Mouse (Mus musculus): ENCODE data around the gene Trank1. TPM values are rescaled to one million over a fixed set of nuclear protein-coding genes. Genes with fewer than 3 reads are reported as not detected.
A peak's percentile ranks its signal among the peaks of the same experiment; 100 is the strongest.

Gene Trank1
- total RNA-seq (2012; rRNA removed) = 0.76 and 0.95 TPM in 2 replicates

- Histone ChIP-seq H3K4me1 (ENCODE audit: control insufficient read depth in 2 of 2, insufficient read depth in 2 of 2, low read length in 2 of 2, poor library complexity in 1 of 2) (peaks cover 0 to 2% of the 10 kb centered on the region in 2 experiments; a peak in 2 of 4 replicates), H3K36me3 (ENCODE audit: control insufficient read depth, insufficient read depth, low read length, poor library complexity, severe bottlenecking) (no peaks in the 10 kb centered on the region), H3K9me3 (ENCODE audit: control insufficient read depth, insufficient read depth, low read depth, low read length) (no peaks in the 10 kb centered on the region), H3K4me3 (ENCODE audit: insufficient read depth in 1 of 2, low read depth in 1 of 2, low read length in 2 of 2, poor library complexity in 1 of 2, severe bottlenecking in 1 of 2) (peak within 1 kb of the TSS; percentile 51 to 80), H3K27ac (ENCODE audit: insufficient read depth, low read depth, low read length, poor library complexity, severe bottlenecking) (no peak within 1 kb of the TSS), H3K9ac (ENCODE audit: insufficient read depth, low read depth, low read length, poor library complexity, severe bottlenecking) (peak within 1 kb of the TSS; percentile 69)
- in situ Hi-C loops (cut with MboI; ENCODE audit: low sequenced_read_pairs in 2 of 2, unreplicated experiment in 2 of 2) = no loop called here
- TF ChIP-seq ZNF384 (IDR thresholded peaks at IDR 0.05; ENCODE audit: low read depth, low read length) (no peak), ZC3H11A (IDR thresholded peaks at IDR 0.05; ENCODE audit: borderline replicate concordance, low read depth, low read length) (no peak), MAFK (IDR thresholded peaks at IDR 0.05; ENCODE audit: insufficient read depth, low read depth, low read length) (no peak), CHD2 (IDR thresholded peaks at IDR 0.05; ENCODE audit: low read depth, low read length) (no peak), HCFC1 (IDR thresholded peaks at IDR 0.05; ENCODE audit: borderline replicate concordance, insufficient read depth, low read length) (no peak)
- no peak for DNase-seq (ENCODE audit: low read depth, low spot score)
Observed at GRCm38 (mm10) chr9:111311031-111311842, at the start of gene Trank1. Trank1 (plus strand) TSS chr9:111311739.

DNA sequence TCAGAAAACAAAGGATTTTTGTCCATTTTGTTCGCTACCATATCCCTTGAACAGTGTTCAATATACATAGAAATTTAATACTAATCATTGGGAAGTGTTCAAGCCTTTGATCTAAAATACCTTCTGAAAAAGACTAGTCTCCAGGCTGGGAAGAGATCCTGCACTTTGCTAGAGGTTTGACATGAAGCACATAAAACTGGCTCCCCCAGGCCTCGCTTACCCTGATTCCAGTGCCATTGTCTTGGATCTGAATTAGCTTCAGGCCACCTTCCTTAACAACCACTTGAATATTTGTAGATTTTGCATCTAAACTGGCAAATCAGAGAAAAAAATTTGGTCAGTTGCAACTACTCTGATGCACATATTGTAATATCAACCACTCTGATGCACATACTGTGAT is 43.5 kb upstream of the Trank1 start:
- H3K36me3 ChIP-seq (ENCODE audit: control insufficient read depth, insufficient read depth, low read length, poor library complexity, severe bottlenecking) = peaks cover 9% of the 10 kb centered on the region
- H3K9me3 ChIP-seq (ENCODE audit: control insufficient read depth, insufficient read depth, low read depth, low read length) = no peaks in the 10 kb centered on the region
- H3K27ac ChIP-seq (ENCODE audit: insufficient read depth, low read depth, low read length, poor library complexity, severe bottlenecking) = no peak overlapping the region
- no peak overlapping the region for H3K9ac ChIP-seq (ENCODE audit: insufficient read depth, low read depth, low read length, poor library complexity, severe bottlenecking)
- TF ChIP-seq ZNF384 (IDR thresholded peaks at IDR 0.05; ENCODE audit: low read depth, low read length) (no peak), ZC3H11A (IDR thresholded peaks at IDR 0.05; ENCODE audit: borderline replicate concordance, low read depth, low read length) (no peak), HCFC1 (IDR thresholded peaks at IDR 0.05; ENCODE audit: borderline replicate concordance, insufficient read depth, low read length) (no peak), CHD2 (IDR thresholded peaks at IDR 0.05; ENCODE audit: low read depth, low read length) (no peak), MAFK (IDR thresholded peaks at IDR 0.05; ENCODE audit: insufficient read depth, low read depth, low read length) (no peak)
- in situ Hi-C loops (cut with MboI; ENCODE audit: low sequenced_read_pairs in 2 of 2, unreplicated experiment in 2 of 2) = no loop called here
- DNase-seq (ENCODE audit: low read depth, low spot score) = no peak
- H3K4me3 ChIP-seq (ENCODE audit: insufficient read depth in 1 of 2, low read depth in 1 of 2, low read length in 2 of 2, poor library complexity in 1 of 2, severe bottlenecking in 1 of 2) = no peak overlapping the region
- peaks cover 0 to 4% of the 10 kb centered on the region in 2 experiments; a peak in 1 of 4 replicates for H3K4me1 ChIP-seq (ENCODE audit: control insufficient read depth in 2 of 2, insufficient read depth in 2 of 2, low read length in 2 of 2, poor library complexity in 1 of 2)

DNA sequence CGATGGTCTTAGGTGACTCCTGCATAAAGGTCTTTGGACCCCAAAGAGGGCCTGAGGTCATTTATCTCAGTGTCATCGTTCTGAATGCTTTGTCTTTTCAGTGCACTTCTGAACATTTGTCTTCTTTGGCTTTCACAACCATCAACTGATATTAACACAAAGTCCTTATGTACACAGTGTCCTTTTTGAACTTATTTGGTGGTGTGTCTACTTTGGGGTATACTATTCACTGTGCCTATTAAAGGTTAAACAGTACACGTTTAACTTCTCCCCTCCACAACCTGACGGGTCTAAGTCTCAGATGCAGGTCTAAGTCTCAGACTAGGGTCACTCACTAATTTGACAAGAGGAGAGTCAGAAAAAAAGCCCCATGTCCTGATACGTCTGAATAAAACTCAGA is 40.9 kb upstream of the Trank1 start:
- Histone ChIP-seq H3K9ac (ENCODE audit: insufficient read depth, low read depth, low read length, poor library complexity, severe bottlenecking) (peak overlapping the region; percentile 88), H3K4me1 (ENCODE audit: control insufficient read depth in 2 of 2, insufficient read depth in 2 of 2, low read length in 2 of 2, poor library complexity in 1 of 2) (peaks cover 4 to 6% of the 10 kb centered on the region in 2 experiments; a peak in 3 of 4 replicates), H3K9me3 (ENCODE audit: control insufficient read depth, insufficient read depth, low read depth, low read length) (no peaks in the 10 kb centered on the region), H3K36me3 (ENCODE audit: control insufficient read depth, insufficient read depth, low read length, poor library complexity, severe bottlenecking) (peaks cover 8% of the 10 kb centered on the region), H3K27ac (ENCODE audit: insufficient read depth, low read depth, low read length, poor library complexity, severe bottlenecking) (no peak overlapping the region; the same call in 1 of the 2 replicates), H3K4me3 (ENCODE audit: insufficient read depth in 1 of 2, low read depth in 1 of 2, low read length in 2 of 2, poor library complexity in 1 of 2, severe bottlenecking in 1 of 2) (peak overlapping the region; percentile 79 to 85)
- DNase-seq (ENCODE audit: low read depth, low spot score) = no peak
- TF ChIP-seq ZC3H11A (IDR thresholded peaks at IDR 0.05; ENCODE audit: borderline replicate concordance, low read depth, low read length) (no peak), ZNF384 (IDR thresholded peaks at IDR 0.05; ENCODE audit: low read depth, low read length) (no peak)
- in situ Hi-C loops (cut with MboI; ENCODE audit: low sequenced_read_pairs in 2 of 2, unreplicated experiment in 2 of 2) = no loop called here

DNA sequence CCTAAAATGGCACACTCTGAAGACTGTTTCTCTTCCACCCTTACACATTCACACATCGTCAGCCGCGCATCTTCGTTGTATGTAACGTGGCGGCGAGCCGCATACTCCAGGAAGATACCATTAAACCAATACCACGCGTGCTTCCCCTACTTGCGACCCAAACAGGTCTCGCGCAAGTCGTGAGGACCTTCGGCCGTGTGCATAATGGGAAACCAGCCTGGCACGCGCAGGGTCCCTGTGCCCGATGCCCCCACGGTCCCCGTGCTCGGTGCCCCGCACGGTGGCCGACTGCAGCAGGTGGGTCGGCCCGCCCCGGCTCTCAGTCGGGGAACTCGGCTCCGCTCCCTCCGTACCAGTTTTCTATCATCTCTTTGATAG is 40.5 kb upstream of the Trank1 start:
- Histone ChIP-seq H3K36me3 (ENCODE audit: control insufficient read depth, insufficient read depth, low read length, poor library complexity, severe bottlenecking) (peaks cover 8% of the 10 kb centered on the region), H3K27ac (ENCODE audit: insufficient read depth, low read depth, low read length, poor library complexity, severe bottlenecking) (peak overlapping the region; percentile 80), H3K9me3 (ENCODE audit: control insufficient read depth, insufficient read depth, low read depth, low read length) (no peaks in the 10 kb centered on the region), H3K4me1 (ENCODE audit: control insufficient read depth in 2 of 2, insufficient read depth in 2 of 2, low read length in 2 of 2, poor library complexity in 1 of 2) (peaks cover 4 to 6% of the 10 kb centered on the region in 2 experiments; a peak in 3 of 4 replicates), H3K4me3 (ENCODE audit: insufficient read depth in 1 of 2, low read depth in 1 of 2, low read length in 2 of 2, poor library complexity in 1 of 2, severe bottlenecking in 1 of 2) (peak overlapping the region; percentile 79 to 85), H3K9ac (ENCODE audit: insufficient read depth, low read depth, low read length, poor library complexity, severe bottlenecking) (peak overlapping the region; percentile 88)
- in situ Hi-C loops (cut with MboI; ENCODE audit: low sequenced_read_pairs in 2 of 2, unreplicated experiment in 2 of 2) = no loop called here
- TF ChIP-seq MAFK (IDR thresholded peaks at IDR 0.05; ENCODE audit: insufficient read depth, low read depth, low read length) = no peak
- TF ChIP-seq HCFC1 (IDR thresholded peaks at IDR 0.05; ENCODE audit: borderline replicate concordance, insufficient read depth, low read length) = no peak
- TF ChIP-seq ZC3H11A (IDR thresholded peaks at IDR 0.05; ENCODE audit: borderline replicate concordance, low read depth, low read length) = no peak
- no peak for TF ChIP-seq CHD2 (IDR thresholded peaks at IDR 0.05; ENCODE audit: low read depth, low read length)
- no peak for TF ChIP-seq ZNF384 (IDR thresholded peaks at IDR 0.05; ENCODE audit: low read depth, low read length)
- DNase-seq (ENCODE audit: low read depth, low spot score) = no peak

All from ES-E14 (cell line).